Mouse (Mus musculus) heart, postnatal 25 days (tissue): ENCODE data around the gene Gm42417. TPM values are rescaled to one million over a fixed set of nuclear protein-coding genes. Genes with fewer than 3 reads are reported as not detected.

Experiments
- DNase-seq: peaks from one replicate; pipeline ENCODE4 v3.0.0; 2022; ENCODE audit warnings: low spot score
- intact Hi-C: fragments of 180-260 bp; cut with DNase I; formaldehyde crosslinking; loops from one replicate; pipeline ENCODE4 v1.15.1; 2025
- microRNA-seq: library from miRNA; unstranded; fragments of <30 nt; microRNA quantifications from one replicate; pipeline ENCODE4 v1.2.0, GENCODE M21; 2022
- total RNA-seq, 2 experiments: library from RNA; stranded (reverse); gene quantifications; 2 replicates each; pipeline ENCODE4 v1.2.3; 2021

Gene Gm42417
- total RNA-seq, 2 experiments from 2014 or later = 112 to 186 TPM

DNA sequence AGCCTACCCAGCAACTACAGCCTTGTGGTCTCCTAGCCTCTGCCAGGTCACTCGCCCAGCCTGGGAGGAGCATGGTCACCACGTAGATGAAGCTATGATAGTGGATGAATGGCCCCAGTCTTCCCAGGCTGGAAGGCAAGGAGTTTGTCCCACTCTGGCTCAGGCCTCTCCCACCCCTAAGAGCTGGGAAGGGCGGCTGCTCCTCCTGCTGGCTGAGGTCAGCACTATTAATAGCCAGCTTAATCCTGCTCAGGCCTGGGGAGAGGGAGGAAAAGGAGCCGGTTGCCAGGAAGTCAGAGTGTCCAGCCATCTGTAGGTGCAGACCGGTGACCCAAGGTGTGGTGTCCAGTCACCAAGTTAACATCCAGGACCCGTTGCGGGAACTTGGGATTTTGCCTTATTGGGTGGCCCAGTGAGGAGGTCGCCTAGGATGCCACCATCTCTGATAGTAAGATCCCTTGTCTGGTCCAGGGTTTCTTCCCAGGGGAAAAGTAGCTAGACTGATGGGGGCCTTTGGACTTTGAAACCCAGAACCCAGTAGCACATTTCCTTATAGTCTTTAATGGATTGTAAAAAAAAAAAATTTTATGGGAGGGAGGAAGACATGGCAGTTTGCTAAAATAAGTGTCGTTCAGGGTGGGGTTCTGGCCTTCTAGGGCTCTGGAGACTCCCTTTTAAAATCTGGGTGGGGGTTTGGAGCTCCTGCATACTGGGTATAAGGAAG, 46.7 kb downstream of the Gm42417 start:
- intact Hi-C loops = loop anchor here (2.0 kb wide), 1 partner anchor 168 kb away; no protein-coding TSS in a partner anchor
- peak; percentile 58 for DNase-seq

- DNase-seq = no peak
- intact Hi-C loops = no loop called here
These were observed 49.6 kb downstream of the Gm42417 start for GRCm38 (mm10) chr1:36489661-36490060.

GRCm38 (mm10) chr1:36487111-36487510, 52.1 kb downstream of the Gm42417 start:
- no peak for DNase-seq

GRCm38 (mm10) chr1:36485080-36485479, 54.1 kb downstream of the Gm42417 start:
- no peak for DNase-seq
- intact Hi-C loops = no loop called here

More at GRCm38 (mm10) chr1:36487111-36487510, 52.1 kb downstream of the Gm42417 start:
- intact Hi-C loops = no loop called here

DNA sequence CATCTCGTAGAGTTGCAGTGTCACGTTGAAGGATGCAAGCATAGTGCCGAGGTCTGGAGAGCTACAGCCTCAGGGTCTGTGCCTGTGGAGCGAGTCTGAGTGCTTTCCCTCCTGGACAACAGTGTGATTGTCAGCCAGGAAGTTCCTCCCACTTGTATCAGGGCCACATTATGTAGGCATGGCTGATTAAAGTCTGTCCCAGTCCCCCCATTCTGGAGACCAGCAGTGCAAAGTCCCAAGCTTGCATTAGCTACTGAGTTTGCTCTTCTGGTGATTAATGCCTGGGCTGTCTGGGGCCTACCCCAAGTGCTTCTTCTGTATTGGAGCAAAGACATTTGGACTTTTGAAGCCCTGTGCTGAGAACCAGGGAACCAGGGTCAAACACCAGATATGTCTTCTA, 55.4 kb downstream of the Gm42417 start:
- intact Hi-C loops = no loop called here

More for the DNA sequence above, 55.4 kb downstream of the Gm42417 start:
- no peak for DNase-seq

Small RNAs within 50 kb of the gene (microRNA-seq; reads per million reads assigned to microRNA genes)
- not detected for gene Gm47280

Other genes with a start within 250 kb of the Gm42417 start
- gene Arid5a, start 231.7 kb downstream of the Gm42417 start, total RNA-seq = 10 to 100 TPM in 1 of 2 experiments, 1 to 10 TPM in 1; 7.0 to 11.1 TPM
- 10 to 100 TPM; 53.2 to 60.7 TPM for gene Kansl3, start 170.2 kb downstream of the Gm42417 start, total RNA-seq
- gene Fer1l5, start 167.1 kb downstream of the Gm42417 start, total RNA-seq = not detected
- 10 to 100 TPM; 22.8 to 27.2 TPM for gene Lman2l, start 94.2 kb downstream of the Gm42417 start, total RNA-seq
- gene Cnnm4, start 67.8 kb downstream of the Gm42417 start, total RNA-seq = 1 to 10 TPM; 4.1 to 4.3 TPM
- 10 to 100 TPM; 14.7 to 15.7 TPM for gene Cnnm3, start 27.6 kb downstream of the Gm42417 start, total RNA-seq
- gene Ankrd23, start 2.5 kb downstream of the Gm42417 start, total RNA-seq = 100 to 1,000 TPM; 215 to 337 TPM
- gene Ankrd39, start 8.0 kb upstream of the Gm42417 start, total RNA-seq = 1 to 10 TPM; 5.6 to 8.1 TPM
- gene Sema4c, start 18.9 kb upstream of the Gm42417 start, total RNA-seq = 10 to 100 TPM; 14.8 to 15.7 TPM
- gene Fam178b, start 143.8 kb upstream of the Gm42417 start, total RNA-seq = under 1 TPM in 1 of 2 experiments, not detected in 1; 0.83 TPM
- gene Cox5b, start 152.0 kb upstream of the Gm42417 start, total RNA-seq = 1,000 to 10,000 TPM; 2,198 to 2,230 TPM
- gene 4933424G06Rik, start 170.7 kb upstream of the Gm42417 start, total RNA-seq = not detected
- gene Actr1b, start 175.0 kb upstream of the Gm42417 start, total RNA-seq = 100 to 1,000 TPM; 104 to 107 TPM
- under 1 TPM; 0.18 to 0.53 TPM for gene Zap70, start 222.4 kb upstream of the Gm42417 start, total RNA-seq